Mouse (Mus musculus): ENCODE measurements around the gene 3110082J24Rik.

The 3110082J24Rik gene

GRCm38 (mm10) chr5:30115718-30116117, 9.8 kb upstream of the 3110082J24Rik start:
- no peak for DNase-seq (ENCODE audit: low spot score)

- no peak for DNase-seq (ENCODE audit: low spot score)
These were observed 8.9 kb upstream of the 3110082J24Rik start for GRCm38 (mm10) chr5:30114761-30115140.

- peak; percentile 47 for DNase-seq (ENCODE audit: low spot score)
These were observed 8.2 kb upstream of the 3110082J24Rik start for GRCm38 (mm10) chr5:30113881-30114760.

- DNase-seq (ENCODE audit: low spot score), result no peak
These were observed 6.7 kb upstream of the 3110082J24Rik start for GRCm38 (mm10) chr5:30112533-30113068.

GRCm38 (mm10) chr5:30111771-30112170, 5.9 kb upstream of the 3110082J24Rik start:
- no peak for DNase-seq (ENCODE audit: low spot score)

GRCm38 (mm10) chr5:30111126-30111525, 5.2 kb upstream of the 3110082J24Rik start:
- no peak for DNase-seq (ENCODE audit: low spot score)

GRCm38 (mm10) chr5:30110371-30111060, 4.6 kb upstream of the 3110082J24Rik start:
- no peak for DNase-seq (ENCODE audit: low spot score)

- DNase-seq (ENCODE audit: low spot score), result no peak
These were observed 4.0 kb upstream of the 3110082J24Rik start for GRCm38 (mm10) chr5:30109899-30110298.

GRCm38 (mm10) chr5:30108233-30108632, 2.3 kb upstream of the 3110082J24Rik start:
- no peak for DNase-seq (ENCODE audit: low spot score)

- DNase-seq (ENCODE audit: low spot score), result no peak
These were observed 1.7 kb upstream of the 3110082J24Rik start for GRCm38 (mm10) chr5:30107611-30108041.

- no peak for DNase-seq (ENCODE audit: low spot score)
These were observed 1.3 kb upstream of the 3110082J24Rik start for GRCm38 (mm10) chr5:30107186-30107585.

GRCm38 (mm10) chr5:30106756-30107155, 870 bp upstream of the 3110082J24Rik start:
- DNase-seq (ENCODE audit: low spot score), result no peak

- DNase-seq (ENCODE audit: low spot score), result peak; percentile 18
These were observed 832 bp downstream of the 3110082J24Rik start, which contains the start of gene Garem2 for GRCm38 (mm10) chr5:30104841-30105667. Gene Garem2, plus strand, starts transcription at chr5:30105161.

- DNase-seq (ENCODE audit: low spot score), result peak; percentile 25
These were observed 1.5 kb downstream of the 3110082J24Rik start for GRCm38 (mm10) chr5:30104339-30104738.

- DNase-seq (ENCODE audit: low spot score), result no peak
These were observed 2.5 kb downstream of the 3110082J24Rik start for GRCm38 (mm10) chr5:30103340-30103739.

GRCm38 (mm10) chr5:30098260-30098659, 7.6 kb downstream of the 3110082J24Rik start:
- DNase-seq (ENCODE audit: low spot score), result no peak

- DNase-seq (ENCODE audit: low spot score), result no peak
These were observed 10.2 kb downstream of the 3110082J24Rik start for GRCm38 (mm10) chr5:30095731-30096130.

GRCm38 (mm10) chr5:30094399-30094798, 11.5 kb downstream of the 3110082J24Rik start:
- DNase-seq (ENCODE audit: low spot score), result no peak

- DNase-seq (ENCODE audit: low spot score), result no peak
These were observed 13.2 kb downstream of the 3110082J24Rik start for GRCm38 (mm10) chr5:30092701-30093100.

- DNase-seq (ENCODE audit: low spot score), result peak; percentile 74
These were observed 32.8 kb downstream of the 3110082J24Rik start, which contains the start of gene Tyms for GRCm38 (mm10) chr5:30072825-30073821. Gene Tyms, minus strand, starts transcription at chr5:30073617.

Data from urinary bladder, postnatal 25 days (tissue).